Mouse (Mus musculus) induced T-regulatory cell, adult 2 months (primary cell): Measurements from ENCODE around the gene Rbl1.
"Not testable (repeated sequence)": the region's sequence is repeated elsewhere in the genome, so short reads cannot be mapped to it uniquely, and the experiment has no call there.

Source experiments
- DNase-seq: peaks from one replicate; pipeline ENCODE4 v3.0.0-alpha.2; 2012; ENCODE audit warnings: low read depth

Rbl1 gene

GRCm38 (mm10) chr2:157170626-157171025, 33.7 kb downstream of the Rbl1 start:
- DNase-seq, result no peak

DNA sequence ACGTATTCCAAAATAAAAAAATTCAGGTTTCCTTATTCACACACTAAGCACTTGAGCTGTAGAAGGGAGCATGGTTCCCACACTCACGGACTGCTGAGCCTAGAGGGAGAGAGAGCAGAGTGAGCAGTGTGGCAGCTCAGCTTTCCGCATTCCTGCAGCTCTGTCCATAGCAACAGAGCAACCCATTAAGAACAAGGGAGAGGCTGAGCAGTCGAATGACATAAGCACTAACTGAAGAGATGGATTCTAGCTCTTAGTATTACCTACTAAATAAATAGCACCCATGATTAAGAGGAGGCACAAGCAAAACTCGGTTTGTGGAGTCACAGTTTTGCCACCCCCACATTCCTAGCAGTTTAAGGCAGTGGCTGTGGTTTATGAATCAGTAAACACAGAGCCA, 34.2 kb downstream of the Rbl1 start:
- DNase-seq, result no peak

GRCm38 (mm10) chr2:157166371-157167080, 37.8 kb downstream of the Rbl1 start:
- no peak for DNase-seq

DNA sequence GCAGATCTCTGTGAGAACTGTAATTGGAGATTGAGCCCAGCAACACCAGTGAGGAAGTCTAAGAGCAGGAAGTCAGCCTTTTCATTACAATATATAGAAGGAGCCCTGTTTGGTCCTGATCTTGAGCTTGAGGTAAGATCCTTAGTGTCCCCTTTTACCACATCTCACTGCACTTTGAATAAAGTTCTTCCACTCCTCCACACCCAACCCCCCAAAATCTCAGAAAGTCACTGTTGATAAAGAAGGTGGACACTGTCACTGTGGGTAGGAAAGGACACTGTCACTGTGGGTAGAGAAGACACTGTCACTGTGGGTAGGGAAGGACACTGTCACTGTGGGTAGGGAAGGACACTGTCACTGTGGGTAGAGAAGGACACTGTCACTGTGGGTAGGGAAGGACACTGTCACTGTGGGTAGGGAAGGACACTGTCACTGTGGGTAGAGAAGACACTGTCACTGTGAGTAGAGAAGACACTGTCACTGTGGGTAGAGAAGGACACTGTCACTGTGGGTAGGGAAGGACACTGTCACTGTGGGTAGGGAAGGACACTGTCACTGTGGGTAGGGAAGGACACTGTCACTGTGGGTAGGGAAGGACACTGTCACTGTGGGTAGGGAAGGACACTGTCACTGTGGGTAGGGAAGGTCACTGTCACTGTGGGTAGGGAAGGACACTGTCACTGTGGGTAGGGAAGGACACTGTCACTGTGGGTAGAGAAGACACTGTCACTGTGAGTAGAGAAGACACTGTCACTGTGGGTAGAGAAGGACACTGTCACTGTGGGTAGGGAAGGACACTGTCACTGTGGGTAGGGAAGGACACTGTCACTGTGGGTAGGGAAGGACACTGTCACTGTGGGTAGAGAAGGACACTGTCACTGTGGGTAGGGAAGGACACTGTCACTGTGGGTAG, 38.8 kb downstream of the Rbl1 start:
- not testable (repeated sequence) for DNase-seq

- no peak for DNase-seq
These were observed 40.2 kb downstream of the Rbl1 start for GRCm38 (mm10) chr2:157164101-157164500.

DNA sequence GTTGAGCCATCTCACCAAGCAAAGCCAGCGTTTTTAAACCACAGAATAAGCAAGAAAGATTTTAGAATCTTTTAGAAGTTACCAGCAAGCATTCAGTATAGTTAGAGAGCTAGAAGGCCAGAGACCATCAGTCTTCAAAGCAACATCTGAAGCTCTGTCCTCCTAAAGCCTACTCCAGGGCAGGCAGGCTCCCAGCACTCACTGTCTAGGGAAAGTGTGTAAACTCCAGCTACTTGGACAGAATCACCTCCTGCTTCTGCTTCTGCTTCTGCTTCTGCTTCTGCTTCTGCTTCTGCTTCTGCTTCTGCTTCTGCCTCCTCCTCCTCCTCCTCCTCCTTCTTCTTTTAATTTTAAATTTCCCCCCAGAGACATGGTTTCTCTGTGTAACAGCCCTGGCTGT, 48.3 kb downstream of the Rbl1 start:
- DNase-seq, result no peak

GRCm38 (mm10) chr2:157153235-157153634, 51.1 kb downstream of the Rbl1 start:
- no peak for DNase-seq

- peak; percentile 47 for DNase-seq
These were observed 55.9 kb downstream of the Rbl1 start for GRCm38 (mm10) chr2:157148417-157148816.

DNA sequence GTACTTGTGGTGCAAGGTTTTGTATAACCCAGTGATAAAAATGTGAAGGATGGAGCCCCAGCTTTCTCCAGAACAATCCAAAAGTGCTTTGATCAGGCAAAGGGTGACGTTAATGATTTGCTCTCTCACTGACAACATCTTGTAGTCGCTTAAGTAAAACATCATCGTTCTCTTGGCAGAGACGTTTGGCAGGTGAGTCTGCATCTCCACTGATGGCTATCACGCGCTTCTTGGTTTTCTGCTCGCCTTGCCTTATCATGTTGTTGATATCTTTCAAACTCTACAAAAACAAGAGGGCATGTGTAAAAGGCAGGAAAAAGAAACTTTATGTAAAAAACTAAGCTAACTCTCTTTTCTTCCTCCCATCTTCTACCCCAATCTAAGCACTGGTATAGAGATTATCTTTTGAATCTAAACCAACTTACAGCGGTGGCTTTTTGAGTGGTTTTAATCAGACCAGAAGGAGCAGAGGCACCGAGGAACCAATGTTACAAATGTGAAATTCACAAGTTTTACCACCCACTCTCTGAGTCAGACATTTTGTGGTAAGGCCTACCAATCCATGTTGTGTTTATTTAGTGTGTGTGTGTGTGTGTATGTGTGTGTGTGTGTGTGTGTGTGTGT, 56.8 kb downstream of the Rbl1 start:
- peak; percentile 86 for DNase-seq

DNA sequence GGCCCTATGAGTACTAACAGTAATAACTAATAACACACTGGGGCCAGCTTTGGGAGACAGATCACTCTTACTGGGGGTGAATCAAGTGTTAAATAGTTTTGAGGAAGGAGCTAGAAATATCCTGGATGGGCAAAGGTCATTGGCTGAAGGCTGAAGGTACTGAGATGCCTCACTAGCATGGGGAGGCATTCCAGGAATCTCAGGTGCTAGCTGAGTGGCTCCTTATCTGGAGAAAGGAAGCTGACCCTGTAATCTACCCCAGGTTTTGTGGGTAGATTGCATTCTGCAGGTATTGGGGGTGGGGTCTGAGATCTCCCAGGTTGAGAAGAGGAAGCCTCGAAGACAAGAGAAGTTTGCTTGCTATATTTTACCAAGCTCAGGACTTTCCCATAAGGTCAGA, 59.2 kb downstream of the Rbl1 start:
- DNase-seq, result no peak

- no peak for DNase-seq
These were observed 60.2 kb downstream of the Rbl1 start for GRCm38 (mm10) chr2:157144132-157144531.

GRCm38 (mm10) chr2:157141962-157142361, 62.4 kb downstream of the Rbl1 start:
- no peak for DNase-seq

GRCm38 (mm10) chr2:157139251-157139802, 65.0 kb downstream of the Rbl1 start:
- DNase-seq, result peak; percentile 43

DNA sequence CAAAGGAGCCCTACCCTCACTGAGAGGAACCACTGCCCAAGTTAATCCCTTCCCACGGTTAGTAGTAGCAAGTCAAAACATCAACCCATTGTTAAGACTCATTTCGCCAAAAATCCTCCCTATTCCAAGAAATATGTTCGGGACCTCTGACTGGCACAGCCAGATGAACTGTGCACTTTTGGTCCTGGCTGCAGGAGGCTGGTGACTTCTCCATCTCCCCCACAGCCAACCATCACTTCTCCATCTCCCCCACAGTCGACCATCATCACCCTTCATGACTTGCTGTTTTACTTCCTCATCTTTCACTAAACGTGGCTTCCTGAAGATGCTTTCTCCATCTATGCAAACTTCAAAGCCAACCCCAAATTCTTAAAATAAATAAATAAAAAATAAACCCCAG, 65.5 kb downstream of the Rbl1 start:
- DNase-seq, result no peak

DNA sequence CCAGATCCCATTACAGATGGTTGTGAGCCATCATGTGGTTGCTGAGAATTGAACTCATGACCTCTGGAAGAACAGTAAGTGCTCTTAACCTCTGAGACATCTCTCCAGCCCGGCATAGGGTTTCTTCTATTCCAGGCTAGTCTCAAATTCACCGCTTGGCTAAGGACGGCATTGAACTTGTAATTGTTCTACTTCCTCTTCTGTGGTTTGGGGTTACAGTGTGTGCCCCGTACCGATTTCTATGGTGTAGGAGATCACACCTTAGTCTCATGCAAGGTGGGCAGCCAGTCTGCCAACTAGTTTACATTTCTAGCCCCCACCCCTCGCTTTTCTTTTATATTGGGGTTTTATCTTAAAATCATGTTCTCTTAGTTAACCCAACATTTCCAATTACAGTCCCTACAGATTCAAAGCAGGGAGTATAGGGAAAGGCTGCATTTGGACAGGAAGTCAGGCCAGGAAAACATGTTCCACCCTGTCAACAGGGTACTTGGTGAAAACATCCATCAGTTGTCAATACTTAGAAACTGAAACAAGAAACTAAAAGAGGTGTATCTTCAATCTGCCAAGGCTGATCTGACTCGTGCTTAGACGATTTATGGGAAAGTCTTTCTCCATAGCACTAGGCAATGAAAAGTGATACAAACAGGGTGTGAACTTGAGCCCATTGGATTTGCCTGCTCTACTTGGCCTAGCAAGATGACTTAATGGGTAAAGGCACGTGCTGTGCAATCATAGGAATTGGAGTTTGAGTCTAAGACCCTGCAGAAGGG, 66.2 kb downstream of the Rbl1 start:
- peak; percentile 80 for DNase-seq

DNA sequence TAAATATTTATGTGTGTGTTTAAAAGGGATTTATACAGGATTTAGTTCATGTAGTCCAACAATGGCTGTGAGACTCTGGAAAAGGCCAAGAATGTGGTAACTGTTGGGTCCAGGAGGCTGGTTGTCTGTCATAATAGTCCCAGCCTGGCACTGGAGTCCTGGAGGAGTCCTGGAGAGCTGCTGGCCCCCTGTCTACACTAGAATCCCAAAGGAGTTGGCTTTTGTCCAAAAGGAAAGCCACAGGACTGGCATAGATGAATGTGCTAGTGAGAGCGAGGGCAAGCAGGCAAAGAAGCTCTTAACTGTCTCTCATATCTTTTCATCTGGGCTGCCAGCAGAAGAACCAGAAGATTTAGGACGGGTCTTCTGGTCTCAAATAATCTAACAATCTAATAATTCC, 67.7 kb downstream of the Rbl1 start:
- DNase-seq, result no peak

GRCm38 (mm10) chr2:157136176-157136575, 68.2 kb downstream of the Rbl1 start:
- peak; percentile 60 for DNase-seq

DNA sequence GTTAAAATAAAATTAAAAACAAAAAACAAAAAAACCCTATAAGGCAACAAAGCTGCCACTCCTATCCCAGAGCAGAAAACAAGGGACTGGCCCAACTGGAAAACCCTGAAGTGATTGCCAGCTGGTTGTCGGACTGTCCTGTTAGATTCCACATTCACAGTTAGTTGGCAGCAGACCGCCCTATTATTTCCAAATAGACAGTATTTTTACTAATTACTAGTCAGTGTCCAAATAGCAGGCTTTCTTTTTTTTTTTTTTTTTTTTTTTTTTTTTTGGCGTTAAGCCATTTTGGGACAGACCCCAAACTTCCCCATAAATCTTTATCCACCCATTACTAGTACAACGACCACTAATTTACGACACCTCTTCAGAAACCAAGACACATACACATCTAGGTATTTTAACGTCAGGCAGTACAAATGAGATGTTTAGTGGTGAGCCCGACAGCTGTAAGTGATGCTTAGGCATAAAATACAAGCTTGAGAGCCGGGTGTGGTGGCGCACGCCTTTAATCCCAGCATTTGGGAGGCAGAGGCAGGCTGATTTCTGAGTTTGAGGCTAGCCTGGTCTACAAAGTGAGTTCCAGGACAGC, 68.7 kb downstream of the Rbl1 start:
- peak; percentile 57 for DNase-seq

- DNase-seq, result peak; percentile 98
These were observed 69.3 kb downstream of the Rbl1 start, which contains the start of gene Samhd1 for GRCm38 (mm10) chr2:157135014-157135413. Samhd1 (minus strand) TSS chr2:157135265.

DNA sequence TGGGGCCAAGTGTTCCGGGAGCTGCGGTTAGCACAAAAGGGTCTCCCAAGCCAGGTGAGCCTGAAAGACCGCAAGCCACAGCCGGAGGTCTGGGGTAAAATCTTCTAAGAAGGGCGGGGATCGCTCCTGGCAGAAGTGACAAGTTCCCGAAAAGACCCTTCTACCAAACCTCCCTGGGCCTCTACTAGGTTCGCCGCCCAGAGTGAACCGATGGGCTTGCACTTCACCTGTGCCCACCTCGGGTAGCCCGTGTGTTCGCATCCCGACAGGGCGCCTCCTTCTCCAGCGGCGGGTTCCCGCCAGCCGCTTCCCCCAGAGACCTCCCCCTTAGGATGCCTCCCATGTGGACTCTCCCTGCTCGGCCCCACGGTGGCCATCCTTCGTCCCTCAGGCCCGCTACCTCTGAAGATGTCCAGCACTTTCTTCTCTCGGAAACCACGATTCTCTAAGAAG, 69.8 kb downstream of the Rbl1 start:
- DNase-seq, result peak; percentile 74
